Mouse (Mus musculus) thymus, postnatal 0 days (tissue): Measurements from ENCODE around the gene Tek. TPM values are rescaled to one million over a fixed set of nuclear protein-coding genes. Genes with fewer than 3 reads are reported as not detected.

Source experiments
- DNase-seq: peaks from one replicate; pipeline ENCODE4 v3.0.0-alpha.2; 2015; ENCODE audit warnings: low spot score
- polyA plus RNA-seq: library from polyadenylated mRNA; unstranded; fragments of >200 nt; fragmentation: Nextera tagmentation; extraction: Ambion mirVana; gene quantifications from 2 replicates; pipeline ENCODE4 v1.2.1, GENCODE M21; 2015

The Tek gene
- polyA plus RNA-seq, 1 experiment from 2014 or later: 2.9 TPM

GRCm38 (mm10) chr4:94803187-94803586, 64.1 kb downstream of the Tek start:
- no peak for DNase-seq

- no peak for DNase-seq
These were observed 71.5 kb downstream of the Tek start for GRCm38 (mm10) chr4:94810616-94811015.

GRCm38 (mm10) chr4:94826891-94827290, 87.8 kb downstream of the Tek start:
- DNase-seq: no peak

- DNase-seq: peak; percentile 2
These were observed 88.3 kb downstream of the Tek start for GRCm38 (mm10) chr4:94827429-94827828.

GRCm38 (mm10) chr4:94829924-94830386, 90.9 kb downstream of the Tek start:
- no peak for DNase-seq

GRCm38 (mm10) chr4:94837061-94837460, 98.0 kb downstream of the Tek start:
- DNase-seq: no peak

GRCm38 (mm10) chr4:94853301-94853700, 114.2 kb downstream of the Tek start:
- no peak for DNase-seq

- no peak for DNase-seq
These were observed 115.2 kb downstream of the Tek start for GRCm38 (mm10) chr4:94854270-94854669.

- no peak for DNase-seq
These were observed 116.1 kb downstream of the Tek start for GRCm38 (mm10) chr4:94855201-94855600.

GRCm38 (mm10) chr4:94900744-94901143, 161.7 kb downstream of the Tek start:
- peak; percentile 8 for DNase-seq

- DNase-seq: no peak
These were observed 162.7 kb downstream of the Tek start for GRCm38 (mm10) chr4:94901780-94902179.

Other genes with a start within 250 kb of the Tek start
- 0.40 TPM in 1 of 2 replicates, not detected in the other for gene Gm10306, start 182.7 kb upstream of the Tek start, polyA plus RNA-seq
- 20.1 and 24.0 TPM in 2 replicates for gene Caap1, start 182.5 kb upstream of the Tek start, polyA plus RNA-seq
- 67.5 and 74.6 TPM in 2 replicates for gene Plaa, start 136.0 kb upstream of the Tek start, polyA plus RNA-seq
- 14.2 and 14.5 TPM in 2 replicates for gene Ift74, start 124.8 kb upstream of the Tek start, polyA plus RNA-seq
- gene Lrrc19, start 89.1 kb upstream of the Tek start, polyA plus RNA-seq: 0.09 and 0.12 TPM in 2 replicates
- gene Eqtn, start 189.6 kb downstream of the Tek start, polyA plus RNA-seq: 0.12 and 0.40 TPM in 2 replicates
- 24.5 and 34.0 TPM in 2 replicates for gene Mysm1, start 239.8 kb downstream of the Tek start, polyA plus RNA-seq